Mouse (Mus musculus) liver, postnatal 0 days (tissue): Measurements from ENCODE around the gene Tbx19.

Experiments used
- CTCF ChIP-seq: sonication (generic); IDR thresholded peaks from 2 replicates; pipeline ENCODE4 v1.5.1; 2016; ENCODE audit warnings: antibody characterized with exemption, low read depth
- EP300 ChIP-seq: IDR thresholded peaks from 2 replicates; pipeline ENCODE4 v1.6.1; 2016; ENCODE audit warnings: antibody characterized with exemption, low read depth, mild to moderate bottlenecking

DNA sequence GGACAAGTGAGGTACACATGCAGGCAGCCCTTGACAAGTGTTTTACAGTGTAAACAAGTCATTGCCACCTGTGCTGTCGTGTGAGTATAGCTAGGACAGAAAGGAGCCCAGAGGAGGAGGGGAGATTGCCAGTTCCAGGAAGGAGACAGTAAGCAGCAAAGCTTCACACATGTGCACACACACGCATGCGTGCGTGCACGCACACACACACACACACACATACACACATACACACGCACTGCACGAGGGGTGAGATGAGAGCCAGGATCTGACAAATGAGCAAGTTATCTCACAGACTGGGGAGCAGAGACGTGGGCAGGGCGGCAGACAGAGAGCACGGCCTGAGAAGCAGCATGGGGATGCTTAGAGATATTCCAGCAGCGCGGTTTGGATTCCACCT lies 25.9 kb upstream of the Tbx19 start:
- no peak for TF ChIP-seq CTCF
- TF ChIP-seq EP300, result no peak
